Mouse (Mus musculus) gastrocnemius, postnatal 36 days (tissue): Measurements from ENCODE around the gene Olfr76. TPM values are rescaled to one million over a fixed set of nuclear protein-coding genes. Genes with fewer than 3 reads are reported as not detected.
"Not testable (repeated sequence)": the region's sequence is repeated elsewhere in the genome, so short reads cannot be mapped to it uniquely, and the experiment has no call there.

ENCODE experiments used
- DNase-seq, 2 experiments: peaks; one replicate each; pipeline ENCODE4 v3.0.0; 2022
- intact Hi-C: fragments of 180-260 bp; cut with DNase I; formaldehyde crosslinking; loops from one replicate; pipeline ENCODE4 v1.15.1; 2025
- long read RNA-seq, 2 experiments: library from polyadenylated mRNA; stranded (forward); transcript quantifications; one replicate each; pipeline ENCODE4 v2.0.0; 2021
- total RNA-seq, 2 experiments: library from RNA; stranded (reverse); gene quantifications; 2 replicates each; pipeline ENCODE4 v1.2.3; 2021

The Olfr76 gene
- total RNA-seq = not detected
- long read RNA-seq, experiment 1 = 0 reads
- long read RNA-seq, experiment 2 = 0 reads

DNA sequence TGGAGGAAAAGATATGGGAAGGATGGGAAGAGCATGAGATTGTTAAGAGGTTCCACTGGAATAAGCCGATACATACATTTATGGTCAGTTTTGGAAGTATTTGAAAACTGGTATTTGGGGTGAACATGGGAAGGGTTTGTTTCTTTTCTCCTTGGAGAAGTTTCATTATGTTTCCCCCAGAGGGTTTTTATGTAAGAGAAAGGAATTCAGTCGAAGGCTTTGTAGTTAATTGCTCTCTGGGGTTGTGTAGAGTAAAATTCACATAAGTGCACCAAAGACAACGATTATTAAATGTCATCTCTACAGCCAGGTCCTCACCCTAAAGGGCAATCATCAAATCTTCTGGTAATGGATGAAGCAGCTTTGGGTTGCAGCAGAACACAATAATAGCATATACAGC lies at the start of gene Olfr76:
Gene Olfr76, minus strand, starts transcription at position 101 of the 400 bp plus-strand sequence.
- no peak for DNase-seq
- intact Hi-C loops = no loop called here

DNA sequence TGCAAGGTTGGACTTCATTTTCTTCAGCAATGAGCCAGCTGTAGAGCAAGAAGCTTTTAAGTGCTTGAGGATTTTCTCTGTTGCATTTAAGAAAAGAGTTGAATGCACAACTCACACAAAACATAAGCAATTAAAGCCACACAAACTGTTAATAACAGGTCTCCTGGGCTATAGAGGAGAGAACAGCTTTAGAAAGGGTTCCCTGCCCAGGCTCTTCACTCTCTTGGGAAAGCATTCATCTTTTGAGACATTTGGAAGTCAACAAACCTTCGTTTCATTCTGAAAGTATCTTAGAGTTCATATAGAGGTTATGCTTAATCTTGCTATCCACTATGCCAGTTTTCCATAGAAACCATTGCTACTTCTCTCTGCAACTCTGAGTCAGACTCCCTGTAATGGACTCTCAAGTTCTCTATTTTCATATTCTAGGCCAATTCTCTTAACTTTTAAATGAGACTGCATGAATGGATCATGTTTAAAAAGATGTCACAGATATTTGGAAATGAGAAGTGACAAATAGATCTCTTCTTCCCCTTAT lies 47.1 kb upstream of the Olfr76 start, which contains the start of gene Olfr1555-ps1:
Gene Olfr1555-ps1, minus strand, starts transcription at position 51 of the 538 bp plus-strand sequence.
- intact Hi-C loops, DNase-seq: not testable (repeated sequence)

DNA sequence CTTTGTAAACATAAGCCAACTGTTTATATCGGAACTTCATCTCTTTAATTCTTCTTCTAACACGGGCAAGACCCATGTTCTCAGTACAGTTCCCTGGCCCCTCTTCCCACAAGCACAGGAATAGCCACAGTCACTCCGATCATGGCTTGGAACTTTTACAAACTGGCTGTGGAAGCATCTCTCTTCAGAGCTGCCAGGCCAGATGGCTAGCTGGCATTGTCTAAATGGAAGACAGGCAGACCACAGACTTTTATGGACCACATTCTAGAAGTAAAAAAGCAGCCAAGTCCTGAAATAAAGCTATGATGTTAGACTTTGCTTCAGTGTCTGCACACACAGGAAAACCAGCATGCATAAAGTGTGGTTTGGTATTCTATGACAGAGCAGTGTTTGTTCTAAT lies 22.4 kb upstream of the Olfr76 start:
- DNase-seq = no peak
- intact Hi-C loops = no loop called here

DNA sequence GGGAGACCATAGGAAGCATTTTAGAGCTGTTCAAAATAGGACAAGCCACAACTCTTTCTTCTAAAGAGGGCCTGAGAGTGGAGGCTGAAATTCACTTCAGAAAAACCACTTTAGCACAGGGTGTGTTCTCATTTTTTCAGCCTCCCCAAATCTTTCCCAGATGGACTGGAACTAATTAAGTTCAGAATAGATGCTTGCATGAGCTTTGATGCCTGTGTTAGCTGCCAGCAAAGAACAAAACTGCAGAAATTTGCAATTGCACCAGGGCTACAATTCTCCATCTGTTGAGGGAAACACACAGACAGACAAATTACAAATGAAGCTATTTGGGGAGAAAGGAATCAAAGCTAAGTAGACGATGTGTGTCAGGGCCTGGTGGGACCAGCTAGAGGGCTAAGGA lies 20.4 kb upstream of the Olfr76 start:
- intact Hi-C loops = no loop called here

DNA sequence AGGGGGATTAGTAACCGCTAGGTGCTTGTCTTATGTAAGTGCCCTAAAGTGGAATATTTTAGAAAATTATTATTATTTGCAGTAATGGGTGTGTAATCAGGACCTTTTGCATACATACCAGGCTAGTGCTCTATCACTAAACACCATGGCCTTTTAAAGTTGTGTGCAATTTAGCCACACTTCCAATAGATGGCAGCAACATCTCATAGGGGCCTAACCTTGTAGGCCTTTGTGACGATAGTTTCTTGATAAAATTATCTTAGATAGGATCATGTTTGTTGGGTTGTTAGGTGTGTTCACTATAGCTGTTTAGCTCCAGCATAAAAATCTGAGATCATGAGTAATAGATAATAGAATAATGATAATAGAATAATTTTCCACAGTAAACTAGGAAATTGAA lies 11.3 kb upstream of the Olfr76 start:
- intact Hi-C loops = loop anchor here (10.0 kb wide), 1 partner anchor 301 kb away; no protein-coding TSS in a partner anchor
- no peak for DNase-seq

More for the DNA sequence above, 20.4 kb upstream of the Olfr76 start:
- DNase-seq = no peak

DNA sequence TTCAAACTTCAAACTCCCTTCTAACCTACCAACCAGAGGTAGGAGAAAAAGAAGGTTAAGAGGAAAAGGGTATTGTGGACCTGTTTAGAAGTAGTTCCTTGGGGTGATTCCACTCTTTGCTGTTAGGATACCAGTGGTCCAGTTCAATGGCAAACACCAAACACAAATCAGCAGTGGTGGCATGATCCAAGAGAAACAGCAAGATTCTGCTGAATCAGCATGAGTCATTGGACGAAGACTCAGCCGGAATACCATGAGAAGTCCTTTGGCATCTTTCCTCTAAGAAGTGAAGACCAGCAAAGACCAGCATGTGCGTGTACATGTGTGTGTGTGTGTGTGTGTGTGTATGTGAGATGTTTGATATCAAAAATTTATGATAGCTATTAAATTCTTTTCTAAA lies 6.5 kb downstream of the Olfr76 start:
- intact Hi-C loops = no loop called here
- no peak for DNase-seq

DNA sequence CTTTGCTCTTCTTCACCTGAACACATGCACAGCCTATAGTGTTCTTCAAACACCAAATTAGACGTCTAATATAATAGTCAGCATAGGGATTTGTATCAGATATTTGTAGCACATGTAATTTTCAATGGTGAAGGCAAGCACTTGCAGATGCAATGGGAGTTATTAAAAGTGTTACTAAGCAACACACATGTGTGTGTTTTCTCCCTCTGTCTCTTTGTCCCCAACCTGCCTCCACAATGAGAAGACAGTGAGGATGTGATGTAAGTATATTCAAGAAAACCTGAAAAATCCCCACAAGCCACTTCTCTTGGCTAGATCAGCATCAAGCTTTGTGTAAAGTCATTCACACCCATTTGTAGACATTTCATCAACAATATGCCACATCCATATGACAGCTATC lies 7.2 kb downstream of the Olfr76 start, which contains the start of gene Olfr1428:
Gene Olfr1428, minus strand, starts transcription at position 101 of the 400 bp plus-strand sequence.
- no peak for DNase-seq
- intact Hi-C loops = no loop called here

DNA sequence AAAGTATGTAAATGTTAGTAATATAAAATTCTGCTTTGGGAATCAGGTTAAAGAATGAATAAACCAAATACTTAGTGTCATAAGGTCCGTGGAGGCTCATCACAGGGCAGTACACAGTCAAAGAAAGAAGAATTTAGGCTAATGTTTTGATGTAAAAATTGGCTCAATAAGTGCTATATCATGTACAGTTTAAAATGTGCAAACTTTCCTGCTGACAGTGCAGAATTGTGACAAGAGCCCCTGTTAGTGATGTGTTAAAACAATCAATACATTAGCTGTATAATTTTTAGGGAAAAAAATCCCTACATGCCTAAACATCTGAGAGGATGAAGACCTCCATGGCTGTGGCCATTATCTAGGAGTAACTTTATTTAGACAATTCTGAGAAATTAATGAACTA lies 9.2 kb downstream of the Olfr76 start:
- intact Hi-C loops = no loop called here
- DNase-seq = no peak

DNA sequence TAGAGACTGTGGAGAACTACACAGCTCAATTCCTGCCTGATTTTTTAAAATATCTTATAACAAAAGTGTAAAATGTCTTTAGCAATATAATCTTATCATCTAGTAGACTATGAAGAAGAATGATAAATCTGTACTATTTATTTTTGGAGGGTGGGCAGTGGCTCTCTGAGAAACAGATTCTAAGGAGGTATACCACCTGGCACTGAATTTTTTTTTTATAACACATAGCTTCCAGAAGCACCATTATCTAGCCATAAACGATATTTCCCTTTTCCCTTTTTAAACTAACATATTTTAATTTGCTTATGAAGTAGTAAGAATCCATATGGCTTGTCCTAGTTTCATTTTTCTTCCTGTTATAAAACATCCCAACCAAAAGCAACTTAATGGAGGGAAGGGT lies 18.5 kb downstream of the Olfr76 start:
- DNase-seq = no peak
- intact Hi-C loops = no loop called here

DNA sequence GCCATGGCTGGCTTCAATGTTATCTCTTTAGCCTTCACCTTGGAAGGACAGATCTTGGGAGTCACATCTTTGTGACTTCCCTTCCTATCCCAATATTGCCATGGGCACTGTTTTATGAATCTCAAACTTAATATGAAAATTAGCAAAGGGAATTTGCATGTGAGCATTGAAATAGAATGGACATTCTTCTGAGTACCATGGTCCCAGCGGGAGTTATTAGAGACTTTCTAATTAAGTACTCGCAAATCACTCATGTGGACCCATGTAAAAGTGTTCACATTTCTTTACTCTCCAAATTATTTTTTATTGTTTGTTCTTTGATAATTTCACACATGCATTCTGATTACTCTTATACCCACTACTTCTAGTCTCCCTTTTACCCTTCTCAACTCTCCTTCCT lies 19.8 kb downstream of the Olfr76 start, which contains the start of gene Olfr1427:
Gene Olfr1427, minus strand, starts transcription at position 101 of the 400 bp plus-strand sequence.
- intact Hi-C loops = no loop called here
- DNase-seq = no peak

DNA sequence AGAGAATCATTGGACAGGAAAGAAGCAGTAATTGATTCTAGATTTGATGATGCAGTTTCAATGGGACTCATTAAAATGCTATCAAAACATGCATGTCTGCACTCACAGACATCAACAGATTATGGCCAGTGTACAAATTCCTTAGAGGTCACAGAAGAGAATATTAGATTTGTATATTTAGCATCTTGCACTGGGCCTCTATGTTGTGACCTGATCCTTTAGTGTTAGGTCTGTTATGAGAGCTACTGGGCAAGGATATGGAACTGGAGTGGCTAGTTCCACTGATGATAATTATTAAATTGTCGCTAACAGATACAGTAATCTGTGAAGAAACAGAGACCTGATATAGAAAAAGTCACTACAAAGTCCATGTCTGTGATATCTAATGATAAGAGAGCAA lies 31.1 kb downstream of the Olfr76 start, which contains the start of gene Olfr1426:
Gene Olfr1426, minus strand, starts transcription at position 101 of the 400 bp plus-strand sequence.
- DNase-seq = no peak
- intact Hi-C loops = no loop called here

DNA sequence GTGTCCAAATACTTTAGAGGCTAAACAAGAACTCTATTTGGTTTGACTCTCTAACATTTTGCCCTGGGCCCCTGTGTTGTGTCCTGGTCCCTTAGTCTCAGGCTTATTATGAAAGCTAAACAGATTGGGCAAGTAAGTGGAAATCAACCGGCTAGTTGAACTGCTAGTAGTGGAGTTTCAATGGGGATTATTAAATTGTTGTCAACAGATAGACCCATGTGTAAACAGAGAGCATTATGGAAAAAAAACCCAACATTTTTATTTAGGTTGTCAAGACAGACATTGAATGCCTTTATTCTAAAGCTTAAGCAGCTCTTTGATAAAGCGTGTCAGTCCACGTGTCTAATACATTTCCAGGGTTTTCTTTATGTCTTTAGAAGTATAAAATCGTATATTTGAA lies 45.4 kb downstream of the Olfr76 start, which contains the start of gene Olfr1425:
Gene Olfr1425, minus strand, starts transcription at position 101 of the 400 bp plus-strand sequence.
- DNase-seq = not testable (repeated sequence)

DNA sequence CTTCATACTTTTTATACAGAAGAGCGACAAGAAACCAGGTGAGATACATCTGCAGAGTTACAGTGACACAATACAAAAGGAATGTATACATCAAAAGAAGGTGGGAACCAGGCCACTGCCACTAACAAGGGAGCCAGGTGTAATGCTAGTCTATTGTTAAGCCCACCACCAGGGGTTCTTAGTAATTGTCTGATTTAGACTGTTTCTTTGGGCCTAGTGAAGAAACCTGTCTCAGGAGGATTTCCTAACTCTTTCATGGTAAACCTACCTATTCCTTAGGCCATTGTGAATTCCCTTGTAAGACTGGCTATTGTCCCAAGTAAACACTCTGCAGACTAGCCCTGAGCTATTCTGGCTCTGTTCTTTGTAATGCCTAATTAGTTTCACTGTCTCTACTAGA lies 53.5 kb downstream of the Olfr76 start:
- intact Hi-C loops, DNase-seq: not testable (repeated sequence)

More for the DNA sequence above, 45.4 kb downstream of the Olfr76 start, which contains the start of gene Olfr1425:
- intact Hi-C loops = not testable (repeated sequence)

Other genes starting within 250 kb of the Olfr76 start
- not detected for gene Olfr1419, start 248.1 kb downstream of the Olfr76 start, total RNA-seq
- not detected for gene Olfr1420, start 236.6 kb downstream of the Olfr76 start, total RNA-seq
- gene Patl1, start 210.8 kb downstream of the Olfr76 start, total RNA-seq = 10 to 100 TPM; 19.2 to 23.8 TPM
- gene Osbp, start 157.3 kb downstream of the Olfr76 start, total RNA-seq = 10 to 100 TPM; 57.0 to 60.8 TPM
- gene Olfr1423, start 81.9 kb downstream of the Olfr76 start, total RNA-seq = not detected
- gene Olfr1424, start 60.5 kb downstream of the Olfr76 start, total RNA-seq = not detected
- not detected for gene Olfr1425, start 45.5 kb downstream of the Olfr76 start, total RNA-seq
- not detected for gene Olfr1426, start 31.2 kb downstream of the Olfr76 start, total RNA-seq
- gene Olfr1427, start 19.9 kb downstream of the Olfr76 start, total RNA-seq = not detected
- gene Olfr1428, start 7.3 kb downstream of the Olfr76 start, total RNA-seq = not detected
- not detected for gene Olfr1555-ps1, start 46.9 kb upstream of the Olfr76 start, total RNA-seq
- gene Olfr1431, start 77.4 kb upstream of the Olfr76 start, total RNA-seq = not detected
- not detected for gene Olfr1432, start 109.4 kb upstream of the Olfr76 start, total RNA-seq
- gene Olfr262, start 118.5 kb upstream of the Olfr76 start, total RNA-seq = not detected
- not detected for gene Olfr235, start 137.8 kb upstream of the Olfr76 start, total RNA-seq
- not detected for gene Olfr1434, start 156.7 kb upstream of the Olfr76 start, total RNA-seq
- not detected for gene Olfr1436, start 175.9 kb upstream of the Olfr76 start, total RNA-seq
- not detected for gene Olfr1437, start 201.9 kb upstream of the Olfr76 start, total RNA-seq
- gene Olfr1438-ps1, start 212.7 kb upstream of the Olfr76 start, total RNA-seq = not detected